Mouse (Mus musculus) bone marrow macrophage, adult 2 months (primary cell): Measurements from ENCODE around the gene Mbd3. TPM values are rescaled to one million over a fixed set of nuclear protein-coding genes. Genes with fewer than 3 reads are reported as not detected.

Source experiments
- H3K27ac ChIP-seq: 2 replicates; pipeline ENCODE4 v1.5.1; 2012; ENCODE audit warnings: low read depth, low read length; ENCODE audit not compliant: insufficient read depth
- H3K4me1 ChIP-seq: 2 replicates; pipeline ENCODE4 v1.6.1; 2012; ENCODE audit warnings: low read length; ENCODE audit not compliant: control insufficient read depth, insufficient read depth
- H3K4me3 ChIP-seq: 2 replicates; pipeline ENCODE4 v1.5.1; 2012; ENCODE audit warnings: mild to moderate bottlenecking, low read length, moderate library complexity; ENCODE audit not compliant: insufficient read depth
- CTCF ChIP-seq: IDR thresholded peaks from 2 replicates; pipeline ENCODE4 v1.5.1; 2012; ENCODE audit warnings: low read depth, mild to moderate bottlenecking, low read length, moderate library complexity
- POLR2A ChIP-seq: IDR thresholded peaks from 2 replicates; pipeline ENCODE4 v1.6.1; 2012; ENCODE audit warnings: mild to moderate bottlenecking, low read depth, low read length, borderline replicate concordance
- polyA plus RNA-seq: library from polyadenylated mRNA; stranded (reverse); fragments of >200 nt; gene quantifications from 2 replicates; pipeline ENCODE4 v1.2.4, GENCODE M21; 2012; ENCODE audit not compliant: missing spikeins, insufficient read depth, insufficient read length

Gene Mbd3
- polyA plus RNA-seq, 1 experiment = 55.6 TPM

GRCm38 (mm10) chr10:80423562-80423961 is 24.2 kb upstream of the Mbd3 start:
- TF ChIP-seq POLR2A (no peak), CTCF (no peak)
- Histone ChIP-seq H3K27ac (no peak overlapping the region), H3K4me1 (no peaks in the 10 kb centered on the region), H3K4me3 (no peak overlapping the region)

GRCm38 (mm10) chr10:80421651-80422472 is 22.5 kb upstream of the Mbd3 start:
- H3K4me1 ChIP-seq = no peaks in the 10 kb centered on the region
- H3K4me3 ChIP-seq = no peak overlapping the region
- H3K27ac ChIP-seq = no peak overlapping the region
- no peak for TF ChIP-seq POLR2A
- TF ChIP-seq CTCF = no peak

GRCm38 (mm10) chr10:80421208-80421607 is 21.9 kb upstream of the Mbd3 start:
- H3K4me3 ChIP-seq = no peak overlapping the region
- H3K27ac ChIP-seq = no peak overlapping the region
- no peaks in the 10 kb centered on the region for H3K4me1 ChIP-seq

GRCm38 (mm10) chr10:80420729-80421128 is 21.4 kb upstream of the Mbd3 start:
- no peak overlapping the region for H3K27ac ChIP-seq
- no peak for TF ChIP-seq POLR2A
- no peak for TF ChIP-seq CTCF
- H3K4me1 ChIP-seq = no peaks in the 10 kb centered on the region
- no peak overlapping the region for H3K4me3 ChIP-seq

More at GRCm38 (mm10) chr10:80421208-80421607, 21.9 kb upstream of the Mbd3 start:
- TF ChIP-seq POLR2A (no peak), CTCF (no peak)

- Histone ChIP-seq H3K4me3 (no peak overlapping the region), H3K4me1 (no peaks in the 10 kb centered on the region), H3K27ac (no peak overlapping the region)
- TF ChIP-seq CTCF (no peak), POLR2A (no peak)
Observed at GRCm38 (mm10) chr10:80419419-80419818, 20.1 kb upstream of the Mbd3 start.

- Histone ChIP-seq H3K4me3 (no peak overlapping the region), H3K4me1 (no peaks in the 10 kb centered on the region), H3K27ac (no peak overlapping the region)
- TF ChIP-seq POLR2A = no peak
- no peak for TF ChIP-seq CTCF
Observed at GRCm38 (mm10) chr10:80418311-80418710, 19.0 kb upstream of the Mbd3 start.

- H3K27ac ChIP-seq = no peak overlapping the region
- H3K4me1 ChIP-seq = no peaks in the 10 kb centered on the region
- TF ChIP-seq POLR2A = no peak
- no peak overlapping the region for H3K4me3 ChIP-seq
Observed at GRCm38 (mm10) chr10:80417841-80418240, 18.5 kb upstream of the Mbd3 start.

GRCm38 (mm10) chr10:80417371-80417770 is 18.0 kb upstream of the Mbd3 start:
- H3K27ac ChIP-seq = no peak overlapping the region
- no peak overlapping the region for H3K4me3 ChIP-seq
- H3K4me1 ChIP-seq = no peaks in the 10 kb centered on the region
- TF ChIP-seq POLR2A (no peak), CTCF (no peak)

GRCm38 (mm10) chr10:80415566-80415965 is 16.2 kb upstream of the Mbd3 start:
- no peak overlapping the region for H3K4me3 ChIP-seq
- TF ChIP-seq POLR2A = no peak
- no peak for TF ChIP-seq CTCF
- H3K4me1 ChIP-seq = no peaks in the 10 kb centered on the region
- no peak overlapping the region for H3K27ac ChIP-seq

GRCm38 (mm10) chr10:80412656-80413541 is 13.5 kb upstream of the Mbd3 start:
- no peak for TF ChIP-seq CTCF
- no peak for TF ChIP-seq POLR2A
- H3K4me3 ChIP-seq = no peak overlapping the region
- no peak overlapping the region for H3K27ac ChIP-seq
- H3K4me1 ChIP-seq = 0 out of 2 replicates have a peak, but pooled peaks cover under 1% of the 10 kb centered on the region
